Mouse (Mus musculus): ENCODE measurements around the gene Cdh13. TPM values are rescaled to one million over a fixed set of nuclear protein-coding genes. Genes with fewer than 3 reads are reported as not detected.
"Not testable (repeated sequence)": the region's sequence is repeated elsewhere in the genome, so short reads cannot be mapped to it uniquely, and the experiment has no call there.

Cdh13 gene
- total and polyA plus RNA-seq, 3 experiments = 162 to 172 (median 163) TPM

DNA sequence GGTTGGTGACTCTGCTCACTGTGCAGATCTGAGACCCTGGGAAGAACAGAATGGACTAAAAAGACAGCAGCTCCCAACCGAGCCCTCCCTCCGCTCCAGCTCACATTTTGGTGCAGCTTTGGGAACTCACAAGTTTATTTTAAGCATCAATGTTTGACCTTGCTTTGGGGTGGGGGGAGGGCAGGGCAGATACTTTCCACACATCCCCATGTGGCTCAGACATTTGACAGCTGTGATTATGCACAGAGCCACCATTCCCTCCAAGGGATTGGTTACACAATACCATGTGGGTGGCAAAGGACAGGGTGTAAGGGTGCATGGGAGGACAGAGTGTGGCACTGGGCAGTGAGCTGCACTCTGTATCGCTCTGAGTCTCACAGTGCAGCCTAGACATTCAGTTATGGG lies 993.5 kb downstream of the Cdh13 start:
- Histone ChIP-seq H3K79me2 (replicated peaks; ENCODE audit: control insufficient read depth, insufficient read depth, low read length) (no peaks in the 10 kb centered on the region), H3K9ac (ENCODE audit: low read depth, low read length) (peak overlapping the region; percentile 8; the same call in 1 of the 2 replicates), H3K27ac (peak overlapping the region; percentile 88), H3K4me3 (peak overlapping the region; percentile 48), H3K27me3 (ENCODE audit: control insufficient read depth, insufficient read depth, low read length) (no peaks in the 10 kb centered on the region), H3K36me3 (ENCODE audit: control insufficient read depth, insufficient read depth, low read length) (no peaks in the 10 kb centered on the region), H3K4me1 (ENCODE audit: control insufficient read depth, insufficient read depth, low read length) (peaks cover 8% of the 10 kb centered on the region)
- 30% methylated on average over 3 of the region's 3 CpGs for WGBS
- intact Hi-C loops (cut with DNase I) = no loop called here
- peak; percentile 47 to 72 for DNase-seq
- TF ChIP-seq CTCF (IDR thresholded peaks at IDR 0.05) (no peak), EP300 (IDR thresholded peaks at IDR 0.05; ENCODE audit: insufficient read depth, low read depth, low read length) (peak; percentile 98), POLR2A (IDR thresholded peaks at IDR 0.05; ENCODE audit: insufficient read depth, low read depth, low read length) (peak; percentile 92)

DNA sequence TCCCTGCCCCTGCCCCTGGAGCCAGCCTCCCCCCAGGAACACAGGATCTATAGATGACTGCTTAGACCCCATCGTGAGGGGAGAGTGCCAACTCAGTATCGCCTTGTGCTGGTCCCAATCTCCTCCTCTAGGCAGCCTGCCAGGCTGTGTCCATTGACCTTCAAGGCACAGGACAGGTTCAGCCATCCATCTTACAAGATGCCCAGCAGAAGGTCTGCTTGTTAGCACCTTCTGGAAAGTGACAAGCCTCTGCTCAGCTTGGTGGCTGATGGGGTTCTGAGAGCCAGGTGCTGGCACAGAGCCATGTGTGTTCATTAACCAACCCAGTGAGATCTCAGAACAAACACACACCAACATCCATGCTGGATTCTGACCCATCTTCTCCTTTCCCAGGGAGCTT lies 998.2 kb downstream of the Cdh13 start:
- peaks cover 10% of the 10 kb centered on the region for H3K4me1 ChIP-seq (ENCODE audit: control insufficient read depth, insufficient read depth, low read length)
- H3K36me3 ChIP-seq (ENCODE audit: control insufficient read depth, insufficient read depth, low read length) = peaks cover 2% of the 10 kb centered on the region
- no peak overlapping the region for H3K27ac ChIP-seq
- H3K4me3 ChIP-seq = no peak overlapping the region
- 0 out of 2 replicates have a peak, but pooled peaks cover 2% of the 10 kb centered on the region for H3K79me2 ChIP-seq (replicated peaks; ENCODE audit: control insufficient read depth, insufficient read depth, low read length)
- intact Hi-C loops (cut with DNase I) = no loop called here
- 62% methylated on average over 2 of the region's 2 CpGs for WGBS
- no peaks in the 10 kb centered on the region for H3K27me3 ChIP-seq (ENCODE audit: control insufficient read depth, insufficient read depth, low read length)
- H3K9ac ChIP-seq (ENCODE audit: low read depth, low read length) = no peak overlapping the region
- DNase-seq = peak in 1 of 2 experiments; percentile 27
- no peak for TF ChIP-seq EP300 (IDR thresholded peaks at IDR 0.05; ENCODE audit: insufficient read depth, low read depth, low read length)
- no peak for TF ChIP-seq CTCF (IDR thresholded peaks at IDR 0.05)
- no peak for TF ChIP-seq POLR2A (IDR thresholded peaks at IDR 0.05; ENCODE audit: insufficient read depth, low read depth, low read length)

DNA sequence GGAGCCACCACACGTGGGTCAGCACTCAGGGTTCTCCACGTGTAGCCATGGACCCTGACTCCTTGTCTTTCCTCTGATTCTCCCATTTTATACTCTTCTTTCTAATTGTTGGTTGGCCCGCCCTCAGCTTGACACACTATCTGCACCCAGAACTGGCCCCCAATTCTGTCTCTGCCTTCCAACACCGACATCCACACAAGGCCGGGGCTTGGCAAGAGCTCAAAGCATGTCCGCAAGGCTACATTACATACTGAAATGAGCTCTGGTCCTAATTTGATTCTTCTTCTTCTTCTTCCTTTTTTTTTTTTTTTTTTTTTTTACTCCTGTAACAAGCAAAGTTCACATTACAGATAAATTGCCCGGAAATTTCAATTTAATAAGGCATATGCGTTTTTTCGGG lies 1001.0 kb downstream of the Cdh13 start:
- H3K4me3 ChIP-seq = no peak overlapping the region
- H3K36me3 ChIP-seq (ENCODE audit: control insufficient read depth, insufficient read depth, low read length) = peaks cover 2% of the 10 kb centered on the region
- no peaks in the 10 kb centered on the region for H3K27me3 ChIP-seq (ENCODE audit: control insufficient read depth, insufficient read depth, low read length)
- intact Hi-C loops (cut with DNase I) = no loop called here
- TF ChIP-seq CTCF (IDR thresholded peaks at IDR 0.05) (no peak), POLR2A (IDR thresholded peaks at IDR 0.05; ENCODE audit: insufficient read depth, low read depth, low read length) (no peak)
- H3K79me2 ChIP-seq (replicated peaks; ENCODE audit: control insufficient read depth, insufficient read depth, low read length) = peaks cover 2% of the 10 kb centered on the region; the same call in 1 of the 2 replicates
- H3K4me1 ChIP-seq (ENCODE audit: control insufficient read depth, insufficient read depth, low read length) = peaks cover 6% of the 10 kb centered on the region
- no peak overlapping the region for H3K9ac ChIP-seq (ENCODE audit: low read depth, low read length)
- WGBS = 65% methylated on average over 9 of the region's 9 CpGs
- no peak for DNase-seq
- H3K27ac ChIP-seq = no peak overlapping the region

DNA sequence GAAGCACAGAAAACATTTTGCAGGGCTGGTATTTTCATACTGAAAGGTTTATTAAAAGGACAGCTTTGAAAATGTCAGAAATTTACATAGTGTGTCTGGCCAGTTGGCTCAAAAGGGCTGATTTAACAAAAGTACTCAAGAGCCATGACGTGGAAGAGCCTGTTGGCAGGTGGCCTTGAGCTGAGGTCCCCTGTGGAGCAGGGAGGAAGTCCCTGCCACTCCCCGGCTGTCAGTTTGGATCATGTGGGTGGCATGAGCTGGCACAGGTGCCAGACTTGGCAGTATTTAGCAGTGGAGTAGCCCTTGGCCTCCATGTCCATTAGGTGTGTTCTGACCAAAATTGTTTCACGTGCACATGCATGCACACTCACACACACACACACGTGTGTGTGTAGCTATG lies 1001.4 kb downstream of the Cdh13 start:
- Histone ChIP-seq H3K36me3 (ENCODE audit: control insufficient read depth, insufficient read depth, low read length) (peaks cover 2% of the 10 kb centered on the region), H3K9ac (ENCODE audit: low read depth, low read length) (no peak overlapping the region), H3K27ac (no peak overlapping the region), H3K27me3 (ENCODE audit: control insufficient read depth, insufficient read depth, low read length) (no peaks in the 10 kb centered on the region), H3K4me1 (ENCODE audit: control insufficient read depth, insufficient read depth, low read length) (peaks cover 6% of the 10 kb centered on the region), H3K4me3 (no peak overlapping the region), H3K79me2 (replicated peaks; ENCODE audit: control insufficient read depth, insufficient read depth, low read length) (peaks cover 2% of the 10 kb centered on the region; the same call in 1 of the 2 replicates)
- DNase-seq = peak; percentile 45 to 59
- TF ChIP-seq CTCF (IDR thresholded peaks at IDR 0.05) (no peak), POLR2A (IDR thresholded peaks at IDR 0.05; ENCODE audit: insufficient read depth, low read depth, low read length) (no peak), EP300 (IDR thresholded peaks at IDR 0.05; ENCODE audit: insufficient read depth, low read depth, low read length) (peak; percentile 84; the same call in 1 of the 2 replicates)
- intact Hi-C loops (cut with DNase I) = no loop called here
- WGBS = 45% methylated on average over 4 of the region's 4 CpGs

DNA sequence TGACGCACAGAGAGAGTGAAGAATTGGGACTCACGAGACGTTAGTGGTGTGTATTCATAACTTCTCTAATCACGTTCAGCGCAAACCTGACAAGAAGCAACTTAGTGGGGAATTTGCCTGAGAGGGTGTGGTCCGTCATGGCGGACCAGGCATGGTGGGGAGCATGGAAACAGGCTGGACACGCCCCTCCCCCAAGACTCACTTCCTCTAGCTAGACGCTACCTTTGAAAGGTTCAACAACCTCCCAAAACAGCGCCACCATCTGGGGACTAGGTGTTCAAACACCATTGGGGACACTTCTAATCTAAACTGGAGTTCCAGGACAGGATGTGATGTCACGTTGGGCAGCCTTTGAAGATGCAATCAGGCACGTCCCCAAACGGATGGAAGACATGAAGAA lies 1011.9 kb downstream of the Cdh13 start:
- Histone ChIP-seq H3K4me3 (no peak overlapping the region), H3K27me3 (ENCODE audit: control insufficient read depth, insufficient read depth, low read length) (no peaks in the 10 kb centered on the region), H3K9ac (ENCODE audit: low read depth, low read length) (no peak overlapping the region), H3K4me1 (ENCODE audit: control insufficient read depth, insufficient read depth, low read length) (no peaks in the 10 kb centered on the region), H3K36me3 (ENCODE audit: control insufficient read depth, insufficient read depth, low read length) (no peaks in the 10 kb centered on the region), H3K27ac (no peak overlapping the region), H3K79me2 (replicated peaks; ENCODE audit: control insufficient read depth, insufficient read depth, low read length) (no peaks in the 10 kb centered on the region)
- 73% methylated on average over 13 of the region's 13 CpGs for WGBS
- TF ChIP-seq EP300 (IDR thresholded peaks at IDR 0.05; ENCODE audit: insufficient read depth, low read depth, low read length) (no peak), CTCF (IDR thresholded peaks at IDR 0.05) (peak; percentile 30), POLR2A (IDR thresholded peaks at IDR 0.05; ENCODE audit: insufficient read depth, low read depth, low read length) (no peak)
- no peak for DNase-seq
- intact Hi-C loops (cut with DNase I) = no loop called here

DNA sequence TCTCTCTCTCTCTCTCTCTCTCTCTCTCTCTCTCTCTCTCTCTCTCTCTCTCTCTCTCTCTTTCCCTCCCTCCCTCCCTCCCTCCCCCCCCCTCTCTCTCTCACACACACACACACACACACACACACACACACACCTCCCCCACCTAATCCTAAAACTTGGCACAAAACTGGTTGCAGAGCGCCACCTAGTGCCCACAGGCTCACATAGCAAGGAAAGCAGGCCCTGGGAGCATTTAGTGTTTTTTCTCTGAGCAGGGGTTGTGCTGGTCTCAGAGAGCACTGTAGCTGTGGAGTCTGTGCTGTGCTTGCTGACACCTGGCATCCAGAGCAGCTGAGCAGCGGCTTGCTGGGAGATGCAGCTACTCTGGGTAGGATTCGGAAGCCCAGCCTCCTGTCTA lies 1014.2 kb downstream of the Cdh13 start:
- intact Hi-C loops (cut with DNase I) = loop anchor here (1.0 kb wide), 1 partner anchor 73 kb away; no protein-coding TSS in a partner anchor
- not testable (repeated sequence) for H3K36me3 ChIP-seq (ENCODE audit: control insufficient read depth, insufficient read depth, low read length); H3K27me3 ChIP-seq (ENCODE audit: control insufficient read depth, insufficient read depth, low read length); H3K4me1 ChIP-seq (ENCODE audit: control insufficient read depth, insufficient read depth, low read length); H3K9ac ChIP-seq (ENCODE audit: low read depth, low read length); H3K27ac ChIP-seq; H3K4me3 ChIP-seq; H3K79me2 ChIP-seq (replicated peaks; ENCODE audit: control insufficient read depth, insufficient read depth, low read length)
- peak in 1 of 2 experiments; percentile 55 for DNase-seq
- peak; percentile 68 for TF ChIP-seq CTCF (IDR thresholded peaks at IDR 0.05)
- TF ChIP-seq EP300 (IDR thresholded peaks at IDR 0.05; ENCODE audit: insufficient read depth, low read depth, low read length) = 0 out of 2 replicates have a peak, but pooled peaks have one; percentile 34
- WGBS = 35% methylated on average over 3 of the region's 3 CpGs

Measured in heart, adult 2 months (tissue).